Mouse (Mus musculus) spleen, postnatal 10 days (tissue): ENCODE data around the gene Zfp771.
A peak's percentile ranks its signal among the peaks of the same experiment; 100 is the strongest.

Experiments used
- DNase-seq, 2 experiments: peaks; one replicate each; pipeline ENCODE4 v3.0.0; 2021 to 2022; ENCODE audit warnings: low spot score in 2 of 2

Gene Zfp771

DNA sequence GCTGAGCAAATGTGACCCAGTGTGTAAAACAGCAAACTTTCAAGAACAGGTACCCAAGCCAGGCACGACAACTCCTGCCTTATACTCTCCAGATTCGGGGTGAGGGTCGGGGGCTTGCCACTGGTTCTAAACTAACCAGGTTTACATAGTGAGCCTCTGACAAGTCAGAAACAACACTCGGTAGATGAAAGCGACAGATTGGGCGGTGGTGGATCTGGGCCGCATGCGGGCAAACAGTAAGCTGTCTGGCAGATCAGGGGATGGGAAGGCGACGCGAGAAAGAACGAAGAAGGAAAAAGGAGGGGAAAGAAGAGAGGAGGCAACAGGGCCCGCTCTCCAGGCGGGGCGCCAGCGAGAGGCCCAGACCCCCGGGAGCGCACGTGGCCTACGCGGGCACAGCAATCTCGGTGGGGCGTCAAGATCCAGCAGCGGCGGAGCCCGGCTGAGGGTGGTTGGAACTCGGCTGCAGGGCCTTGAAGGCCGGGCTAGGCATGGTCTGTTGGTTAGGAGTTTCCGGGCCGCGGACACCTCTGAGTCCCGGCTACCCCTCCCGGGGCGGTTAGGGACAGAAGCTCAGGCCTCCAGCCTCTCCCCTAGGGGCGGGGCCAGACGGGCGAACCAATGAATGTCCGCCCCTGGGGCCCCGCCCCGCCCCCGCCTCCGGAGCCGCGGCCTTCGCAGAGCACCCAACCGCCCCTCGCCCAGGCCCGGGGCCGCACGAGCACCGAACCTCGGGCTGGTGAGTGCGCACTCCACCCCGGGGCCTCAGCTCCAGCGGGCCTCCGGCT is at the start of gene Zfp771:
TSS of gene Zfp771 (plus strand) at position 405 of the 788 bp plus-strand sequence.
- peak; percentile 92 to 97 for DNase-seq

DNA sequence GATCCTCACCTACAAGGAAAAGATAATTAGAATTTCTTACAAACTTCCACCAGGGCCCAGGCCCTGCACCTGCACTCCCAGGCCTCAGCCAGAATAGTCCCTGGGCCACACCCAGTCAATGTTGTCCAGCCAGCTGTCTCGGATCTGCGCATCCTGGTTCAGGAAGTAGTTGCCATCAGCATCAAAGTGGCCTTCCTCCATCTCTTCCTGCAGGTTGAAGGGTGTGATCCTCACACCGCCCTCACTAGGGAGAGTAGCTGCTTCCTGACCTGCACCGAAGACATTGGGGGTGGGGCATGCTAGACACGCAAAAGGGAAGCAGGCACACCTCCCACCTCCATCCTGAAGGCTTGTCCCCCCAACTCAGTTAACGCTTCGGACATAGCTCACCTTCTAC is 49.4 kb upstream of the Zfp771 start:
- peak in 1 of 2 experiments; percentile 4 for DNase-seq

DNA sequence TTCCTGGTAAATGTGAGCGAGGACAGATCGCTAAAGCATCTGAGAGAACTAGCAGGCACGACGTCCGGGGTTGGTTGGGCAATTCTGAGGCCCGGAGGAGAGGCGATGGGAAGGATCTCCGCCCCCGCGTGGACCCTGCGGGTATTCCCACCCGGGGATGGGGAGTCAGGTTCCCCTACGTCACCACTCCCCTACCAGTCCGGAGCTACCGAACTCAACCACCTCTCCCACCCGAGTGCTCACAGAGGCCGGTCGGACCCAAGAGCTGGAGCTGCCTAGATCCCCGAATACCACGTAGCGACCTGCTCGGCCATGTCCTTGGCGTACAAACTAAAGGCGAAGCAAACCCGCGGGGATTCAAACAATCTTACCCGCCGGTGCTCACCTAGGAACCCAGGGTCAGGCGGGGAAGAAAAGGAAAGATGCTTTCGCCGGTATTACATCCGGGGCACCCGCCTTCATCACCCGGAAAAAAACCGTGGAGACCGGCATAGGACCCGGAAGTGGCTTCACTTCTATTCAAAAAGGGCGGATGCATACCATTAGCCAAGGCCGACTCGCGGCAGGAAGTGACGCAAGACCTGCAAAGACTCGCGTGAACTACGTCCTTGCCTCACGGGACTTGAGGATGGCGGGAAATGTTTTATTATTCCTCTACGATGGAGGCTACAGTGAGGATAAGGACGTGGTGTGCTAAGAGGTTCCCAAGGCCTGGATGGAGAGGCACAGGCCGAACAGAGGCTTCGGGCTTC is 48.4 kb upstream of the Zfp771 start, which contains the start of gene Cd2bp2:
TSS of gene Cd2bp2 (minus strand) at position 507 of the 752 bp plus-strand sequence.
- DNase-seq: peak; percentile 85 to 96

DNA sequence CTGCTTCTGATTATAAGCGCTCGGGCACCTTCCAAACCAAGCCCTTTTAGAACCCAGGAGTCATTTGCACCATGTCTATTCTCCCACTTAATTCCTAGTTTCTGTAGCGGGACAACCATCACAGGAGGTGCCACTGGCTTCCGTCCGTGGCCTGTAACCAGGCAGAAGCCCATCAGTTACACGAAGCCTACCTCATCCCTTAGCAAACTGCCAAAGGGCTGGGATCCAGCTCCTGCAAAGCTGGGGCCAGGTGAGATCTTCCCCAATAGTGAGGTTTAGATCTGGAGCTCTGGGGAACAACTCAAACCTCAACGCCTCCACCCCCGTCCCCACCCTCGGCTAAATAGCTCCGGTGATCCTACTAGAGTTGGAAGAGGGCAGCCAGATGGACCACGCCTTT is 47.6 kb upstream of the Zfp771 start:
- DNase-seq: peak in 1 of 2 experiments; percentile 24

DNA sequence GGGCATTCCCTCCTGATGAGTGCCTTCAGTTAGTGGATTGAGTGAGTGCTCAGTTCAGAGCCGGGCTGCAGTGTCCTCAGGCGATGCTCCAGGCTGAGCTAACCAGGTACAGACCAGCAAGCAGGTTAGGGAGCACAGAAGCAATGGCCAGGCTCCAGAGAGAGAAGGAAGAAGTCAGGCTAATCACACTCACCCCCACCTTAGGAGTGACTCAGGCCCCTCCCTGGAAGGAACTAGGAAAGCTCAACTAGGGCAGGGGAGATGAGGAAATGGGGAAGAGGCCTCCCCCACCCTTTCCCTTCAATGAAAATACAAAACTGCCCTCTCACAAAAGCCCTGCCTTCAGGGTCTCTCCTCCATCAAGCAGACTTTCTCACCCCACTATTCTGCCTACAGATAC is 37.5 kb upstream of the Zfp771 start:
- DNase-seq: no peak

DNA sequence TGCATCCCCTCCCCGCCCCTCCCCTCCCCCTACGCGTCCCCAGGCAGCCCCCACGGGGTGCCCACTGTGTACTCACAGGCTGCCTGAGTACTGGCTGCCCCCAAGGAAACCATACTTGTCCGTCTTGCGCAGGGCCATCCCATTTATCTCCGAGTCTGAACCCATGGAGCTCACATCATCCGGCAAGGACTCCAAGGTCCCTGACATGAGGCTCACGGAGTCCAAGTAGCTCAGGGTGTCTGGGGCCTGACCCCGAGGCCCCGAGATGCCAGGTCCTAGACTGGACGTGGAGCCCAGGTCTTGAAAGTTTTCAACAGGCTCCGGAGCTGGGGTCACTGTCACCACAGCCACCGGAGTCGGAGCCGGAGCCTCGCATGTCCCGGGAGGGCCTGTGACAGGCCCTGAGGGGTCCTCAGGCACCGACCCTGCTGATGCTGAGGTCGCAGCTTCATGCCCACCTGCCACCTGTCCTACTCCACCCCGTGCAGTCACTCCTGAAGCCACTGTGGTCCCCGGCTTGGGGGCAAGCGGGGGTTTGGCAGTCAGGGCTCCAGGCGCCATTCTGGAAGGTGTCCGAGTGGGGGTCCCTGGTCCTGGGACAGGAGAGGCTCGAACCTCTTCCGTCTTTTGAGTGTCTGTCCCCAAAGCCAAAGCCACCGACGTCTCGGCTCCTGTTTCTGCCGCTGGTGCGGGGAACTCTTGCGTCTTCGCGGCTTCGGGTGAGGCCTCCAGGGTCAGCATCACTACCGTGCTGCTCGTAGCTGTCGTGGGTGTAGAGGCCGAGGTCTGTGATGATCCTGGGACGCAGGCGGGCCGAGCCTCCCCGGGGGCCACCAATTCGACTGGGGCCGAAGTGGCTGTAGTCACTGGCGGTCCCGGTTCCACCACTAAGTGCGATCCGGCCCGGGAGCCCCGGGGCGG is 36.4 kb upstream of the Zfp771 start:
- peak; percentile 67 to 72 for DNase-seq

DNA sequence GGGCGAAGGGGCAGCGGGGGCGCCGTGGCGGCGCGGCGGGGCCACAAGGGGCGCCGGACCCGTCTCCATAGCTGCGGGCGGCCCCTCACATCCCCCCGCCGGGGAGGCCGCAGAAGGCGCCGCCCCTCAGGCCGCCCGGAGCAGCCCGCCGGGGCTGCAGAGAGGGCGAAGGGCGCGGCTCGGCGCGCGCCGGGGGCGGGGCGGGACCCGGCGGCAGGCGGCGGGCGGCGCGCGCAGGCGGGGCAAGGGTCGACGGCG is 35.9 kb upstream of the Zfp771 start, which contains the start of gene Tbc1d10b:
TSS of gene Tbc1d10b (minus strand) at position 174 of the 258 bp plus-strand sequence.
- DNase-seq: no peak

DNA sequence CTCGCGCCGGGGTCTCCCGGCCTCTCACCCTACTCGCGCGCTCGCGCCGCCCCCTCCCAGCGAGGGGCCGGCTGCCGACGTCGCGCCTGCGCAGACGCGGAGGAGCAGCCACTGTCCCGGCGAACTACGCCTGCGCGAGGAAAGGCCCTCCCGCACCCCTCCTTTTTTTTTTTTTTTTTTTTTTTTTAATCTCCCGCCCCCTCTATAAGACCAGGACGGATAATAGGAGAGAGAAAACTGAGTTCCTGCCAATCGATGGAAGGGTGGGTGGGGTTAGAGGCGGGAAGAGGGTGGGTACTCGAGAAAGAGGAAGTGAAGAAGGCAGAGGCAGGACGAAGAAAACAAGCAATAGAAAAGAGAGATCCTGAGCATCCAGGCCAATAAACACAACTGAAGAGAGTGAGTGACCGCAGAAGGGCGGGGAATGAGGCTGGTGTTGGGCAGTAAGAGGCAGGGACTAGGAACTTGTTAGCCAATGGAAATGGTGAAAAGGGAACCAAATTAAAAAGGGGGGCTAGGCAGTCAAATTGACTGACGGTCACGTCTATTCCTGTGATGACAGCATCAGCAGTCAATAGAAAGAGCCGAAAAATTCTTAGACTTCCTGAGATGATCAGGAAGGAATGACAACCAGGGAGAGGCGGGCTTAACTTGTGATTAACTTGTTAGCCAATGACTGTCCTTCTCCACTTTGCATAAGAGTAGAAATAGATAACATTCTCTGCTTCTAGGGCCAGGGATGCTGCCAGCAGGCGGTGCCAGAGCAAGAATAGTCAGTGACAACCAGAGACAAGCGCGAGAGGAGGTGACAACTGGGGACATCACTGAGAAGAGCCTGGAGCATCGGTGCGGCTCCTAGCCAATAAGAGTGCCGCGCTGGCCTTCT is 35.3 kb upstream of the Zfp771 start, which contains the start of gene Mylpf:
TSS of gene Mylpf (plus strand) at position 338 of the 886 bp plus-strand sequence.
- peak; percentile 87 to 93 for DNase-seq

DNA sequence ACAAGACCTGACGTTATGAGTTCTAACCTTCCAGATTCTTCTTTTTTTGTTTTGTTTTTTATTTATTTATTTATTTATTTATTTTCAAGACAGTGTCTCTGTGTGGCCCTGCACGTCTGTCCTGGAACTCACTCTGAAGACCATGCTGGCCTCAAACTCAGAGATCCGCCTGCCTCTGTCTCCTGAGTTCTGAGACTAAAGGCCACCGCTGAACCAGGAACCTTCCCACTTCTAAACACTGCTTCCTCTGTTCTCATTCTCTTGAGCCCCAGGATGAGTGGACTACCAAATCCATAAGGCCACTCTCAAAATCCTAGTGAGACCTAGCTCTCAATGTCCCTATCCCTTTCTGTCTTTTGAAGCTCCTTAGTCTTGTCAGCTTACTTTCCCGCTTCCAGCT is 34.2 kb upstream of the Zfp771 start:
- no peak for DNase-seq

DNA sequence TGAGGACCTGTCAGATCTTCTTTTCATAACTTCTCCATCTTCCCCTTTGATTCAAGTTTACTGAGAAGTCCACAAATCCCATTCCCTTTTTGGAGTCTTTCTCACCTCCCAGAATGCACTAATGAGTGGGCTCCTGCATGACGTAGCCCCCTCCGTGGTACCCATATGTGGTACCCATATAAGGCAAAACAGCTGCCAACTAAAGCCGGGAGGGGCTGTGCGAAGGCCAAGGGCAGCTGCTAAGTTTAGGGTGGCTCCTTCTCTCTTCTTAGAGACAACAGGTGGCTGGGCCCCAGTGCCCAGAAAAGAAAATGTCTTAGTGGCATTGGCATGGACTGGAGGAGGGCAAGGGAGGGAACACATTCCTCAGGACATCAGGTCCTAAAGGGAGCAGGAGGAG is 33.8 kb upstream of the Zfp771 start:
- DNase-seq: no peak

DNA sequence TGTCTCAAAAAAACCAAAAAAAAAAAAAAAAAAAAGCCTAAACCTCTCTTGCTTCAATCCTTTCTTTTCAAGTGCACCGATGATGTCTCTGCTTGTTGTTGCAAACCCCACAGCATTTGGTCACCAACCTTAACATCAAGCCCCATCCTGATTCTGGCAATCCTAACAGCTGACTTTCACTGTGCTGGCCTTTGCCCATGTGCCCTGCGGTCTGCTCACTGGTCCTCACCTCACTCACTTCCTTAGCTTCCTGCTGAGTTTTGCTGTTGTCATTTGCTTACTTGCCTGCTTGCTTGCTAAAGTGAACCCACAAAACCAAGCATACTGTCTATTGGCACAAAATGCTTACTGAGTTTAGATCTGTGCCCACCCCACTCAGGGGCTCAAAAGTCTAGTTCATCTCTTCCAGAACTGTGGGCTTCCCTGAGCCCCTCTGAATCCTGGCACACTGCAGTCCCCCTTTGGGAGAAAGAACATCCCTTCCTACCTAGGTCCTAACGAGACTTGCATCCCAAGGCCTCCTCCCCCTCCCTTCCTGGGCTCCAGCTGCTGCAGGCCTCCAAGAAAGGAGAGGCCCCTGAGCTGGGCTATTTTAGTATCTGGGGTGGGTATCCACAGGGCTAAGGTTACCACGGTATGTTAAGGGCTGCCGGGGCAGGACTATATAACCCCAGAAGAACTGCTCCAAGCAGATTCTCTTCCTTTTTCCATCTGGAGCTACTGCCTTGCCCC is 32.9 kb upstream of the Zfp771 start:
- no peak for DNase-seq

DNA sequence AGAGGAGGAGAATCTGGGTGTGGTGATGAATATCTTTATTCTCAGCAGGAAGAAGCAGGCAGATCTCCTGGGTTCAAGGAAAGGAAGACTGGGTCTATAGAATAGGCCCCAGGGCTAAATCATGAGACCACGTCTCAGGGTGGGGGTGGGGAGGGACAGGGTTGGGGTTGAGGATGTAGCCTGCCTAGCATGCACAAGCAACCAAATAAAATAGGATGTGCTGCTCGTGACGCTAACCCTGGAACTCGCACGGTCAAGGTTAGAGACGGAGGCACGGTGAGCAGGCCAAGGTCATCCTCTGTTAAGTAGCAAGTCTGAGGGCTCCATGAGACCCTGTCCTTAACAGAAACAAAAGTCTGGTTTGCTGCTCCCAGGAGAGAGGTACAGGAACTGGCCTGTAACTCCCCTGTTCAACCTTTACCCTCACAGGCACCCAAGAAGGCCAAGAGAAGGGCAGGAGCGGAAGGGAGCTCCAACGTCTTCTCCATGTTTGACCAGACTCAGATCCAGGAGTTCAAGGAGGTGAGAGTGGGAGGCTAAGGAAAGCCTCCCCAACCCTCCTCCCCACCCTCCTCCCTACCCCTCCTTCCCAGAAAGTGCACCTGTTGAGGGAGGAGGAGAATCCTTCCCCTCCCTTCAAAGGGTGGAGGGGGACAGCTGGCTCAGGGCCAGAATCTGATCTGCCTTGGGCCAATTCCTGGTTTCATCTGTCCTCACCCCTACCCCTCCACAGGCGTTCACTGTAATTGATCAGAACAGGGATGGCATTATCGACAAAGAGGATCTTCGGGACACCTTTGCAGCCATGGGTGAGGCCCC is 31.4 kb upstream of the Zfp771 start:
- no peak for DNase-seq

DNA sequence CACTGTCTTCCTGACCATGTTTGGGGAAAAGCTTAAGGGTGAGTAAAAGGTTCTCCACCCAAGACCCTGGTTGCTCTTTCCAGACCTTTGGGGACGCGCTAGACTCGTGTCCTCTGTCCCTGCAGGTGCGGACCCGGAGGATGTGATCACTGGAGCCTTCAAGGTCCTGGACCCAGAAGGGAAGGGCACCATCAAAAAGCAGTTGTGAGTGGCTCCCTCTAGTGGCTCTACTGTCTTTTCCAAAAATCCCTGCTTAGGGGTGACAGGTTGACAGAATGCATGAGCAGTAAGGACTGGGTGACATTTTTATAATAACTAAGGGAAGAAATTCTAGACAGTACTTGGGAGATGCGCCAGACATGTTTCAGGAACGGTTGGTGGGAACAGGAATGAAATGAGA is 30.6 kb upstream of the Zfp771 start:
- DNase-seq: peak in 1 of 2 experiments; percentile 64

DNA sequence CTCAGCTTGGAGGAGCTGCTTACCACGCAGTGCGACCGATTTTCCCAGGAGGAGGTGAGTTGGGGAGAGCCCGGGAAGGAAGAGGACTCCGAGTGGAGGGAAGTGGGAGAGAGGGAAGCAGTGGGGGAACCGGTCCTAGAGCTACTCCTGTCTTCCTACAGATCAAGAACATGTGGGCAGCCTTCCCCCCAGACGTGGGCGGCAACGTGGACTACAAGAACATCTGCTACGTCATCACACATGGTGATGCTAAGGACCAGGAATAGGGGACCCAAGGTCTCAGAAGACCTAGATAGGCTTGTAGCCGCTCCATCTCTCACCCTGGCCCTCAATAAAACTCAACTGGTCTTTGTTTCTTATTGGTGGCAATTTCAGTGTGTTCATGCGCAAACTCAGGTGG is 30.1 kb upstream of the Zfp771 start:
- DNase-seq: no peak

DNA sequence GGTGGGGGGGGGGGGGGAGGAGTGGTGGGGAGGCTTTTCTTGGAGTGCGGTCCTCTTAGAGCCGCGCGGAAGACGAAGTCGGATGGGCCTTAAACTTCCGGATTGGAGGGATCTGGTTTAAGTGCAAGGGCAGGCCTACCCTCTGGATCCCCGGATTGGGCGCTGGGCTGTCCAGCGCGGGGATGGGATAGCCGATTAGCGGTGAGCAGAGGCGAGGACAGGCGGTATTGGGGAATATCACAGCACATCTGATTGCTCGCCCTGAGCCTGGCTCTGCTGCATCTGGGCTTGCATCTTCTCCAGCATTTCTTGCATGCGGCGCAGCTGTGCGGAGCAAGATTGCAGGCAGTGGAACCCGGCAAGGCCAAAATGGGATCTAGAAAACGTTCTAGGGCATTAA is 29.6 kb upstream of the Zfp771 start:
- DNase-seq: no peak

DNA sequence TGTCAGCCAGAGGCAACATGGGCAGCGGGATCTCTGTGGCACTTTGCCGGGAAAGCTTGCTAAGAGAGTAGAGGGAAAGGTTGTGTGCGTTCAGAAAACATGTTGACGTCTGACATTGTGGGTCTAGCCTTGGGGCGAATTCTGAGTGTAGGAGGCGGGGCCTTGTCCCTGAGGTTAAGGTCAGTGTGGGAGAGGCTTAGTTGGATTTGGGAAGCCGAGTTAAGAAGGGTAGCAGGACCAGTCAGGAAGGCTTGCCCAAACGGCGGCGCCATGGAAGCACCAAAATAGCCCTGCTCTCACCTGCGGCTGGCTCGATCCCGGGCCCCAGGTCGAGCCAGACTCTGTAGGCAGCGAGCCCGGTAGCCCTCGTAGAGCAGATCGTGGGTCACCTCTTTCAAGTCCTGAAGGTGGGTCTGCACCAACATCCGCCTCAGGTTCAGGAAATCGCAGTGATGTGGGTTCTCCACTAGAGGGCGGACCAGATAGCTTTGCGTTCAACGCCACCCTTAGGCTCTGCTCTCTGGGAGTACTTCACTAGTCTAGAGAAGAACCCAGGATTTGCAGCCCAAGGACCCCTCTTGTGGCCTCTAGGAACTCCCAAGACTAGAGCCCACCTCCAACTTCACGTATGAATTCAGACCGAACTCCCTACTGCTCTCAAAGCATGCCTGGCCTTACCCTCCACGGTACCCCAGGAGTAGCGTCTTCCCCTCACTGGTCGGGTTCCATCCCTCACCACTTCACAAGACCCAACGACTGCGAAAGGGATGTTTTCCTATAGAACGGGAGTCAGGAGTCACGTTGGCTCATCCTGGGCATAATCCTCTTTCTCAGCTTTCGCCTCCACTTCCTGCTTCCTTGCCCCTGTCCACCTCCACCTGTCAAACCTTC is 28.8 kb upstream of the Zfp771 start:
- DNase-seq: peak; percentile 59 to 76

DNA sequence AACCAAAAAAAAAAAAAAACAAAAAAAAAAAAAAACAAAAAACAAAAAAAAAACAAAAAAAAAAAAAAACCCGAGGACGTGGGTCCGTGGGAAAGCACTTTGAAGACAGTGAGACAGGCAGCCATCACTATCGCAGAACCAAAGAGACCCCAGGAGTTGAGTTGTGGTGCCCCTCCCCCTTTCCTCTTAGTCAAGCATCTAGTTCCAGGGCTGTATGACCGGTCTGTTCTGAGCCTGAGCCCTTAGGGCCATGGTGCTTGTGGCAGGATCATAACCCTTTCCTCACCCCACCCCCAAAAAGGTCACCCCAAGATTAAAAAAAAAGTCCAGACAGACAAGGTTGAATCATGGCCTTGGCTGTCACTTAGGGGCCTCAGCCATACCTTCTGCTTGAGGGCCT is 27.8 kb upstream of the Zfp771 start:
- DNase-seq: no peak

DNA sequence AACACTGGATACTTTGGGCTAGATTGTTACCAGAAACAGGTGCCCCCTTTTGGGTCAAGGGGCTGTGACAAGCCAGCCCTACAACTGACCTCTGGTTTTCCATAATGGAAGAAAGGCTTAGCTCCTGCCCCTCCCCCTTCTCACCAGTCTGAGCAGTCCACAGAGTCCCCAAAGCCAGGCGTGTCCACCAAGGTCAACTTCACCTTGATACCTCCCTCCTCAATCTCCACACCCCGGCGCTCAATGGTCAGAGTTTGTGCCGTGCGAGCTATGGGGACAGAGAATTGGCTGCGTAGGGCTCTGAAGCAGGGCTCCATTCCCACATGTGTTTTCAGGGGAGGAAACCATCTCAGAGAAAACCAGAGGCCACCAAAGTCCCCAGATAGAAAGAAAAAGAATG is 26.6 kb upstream of the Zfp771 start:
- DNase-seq: no peak
